Comparison of ENCODE assay signal across 26 mouse cellular contexts in genomic region chr15:75270169-75270568, GRCm38 (mm10). TPM values are rescaled to one million over a fixed set of nuclear protein-coding genes. Genes with fewer than 3 reads are reported as not detected.
A peak's percentile ranks its signal among the peaks of the same experiment; 100 is the strongest.
DNase-seq lines count a peak whose midpoint lies in the region; ATAC-seq and TF ChIP-seq lines count a peak whose summit lies in the region.
"Had no signal": no experiment of that assay in that cellular context is flagged by ENCODE, and none has a peak within 500 bp of the region (broad histone marks: within the 10 kb centered on the region; RNA-seq: fewer than 3 reads in every experiment).

No protein-coding gene starts in this region.

- no peaks in the 10 kb centered on the region for H3K9me3 ChIP-seq in heart, embryonic 15.5 days (replicated peaks)
- H3K9me3 ChIP-seq: embryonic facial prominence, embryonic 12.5 days; forebrain, embryonic 12.5 days; hindbrain, embryonic 13.5 days had no signal

- H3K27me3 ChIP-seq in heart, embryonic 15.5 days = no peaks in the 10 kb centered on the region
- H3K27me3 ChIP-seq in C2C12 (ENCODE audit: control insufficient read depth, insufficient read depth, insufficient read length) = no peaks in the 10 kb centered on the region
- H3K27me3 ChIP-seq: embryonic facial prominence, embryonic 12.5 days; forebrain, embryonic 12.5 days; heart, embryonic 12.5 days; hindbrain, embryonic 13.5 days had no signal

- no peak overlapping the region for H3K4me3 ChIP-seq in heart, embryonic 15.5 days
- no peak overlapping the region for H3K4me3 ChIP-seq in C2C12 (ENCODE audit: insufficient read depth, poor library complexity, severe bottlenecking)
- H3K4me3 ChIP-seq: embryonic facial prominence, embryonic 12.5 days; forebrain, embryonic 12.5 days; gastrocnemius, adult 2 months; heart, embryonic 12.5 days; hindbrain, embryonic 13.5 days had no signal

- no peak for TF ChIP-seq CTCF in C2C12 (IDR thresholded peaks at IDR 0.05; ENCODE audit: control insufficient read depth, insufficient read depth, insufficient read length)

- no peaks in the 10 kb centered on the region for H3K36me3 ChIP-seq in heart, embryonic 15.5 days
- H3K36me3 ChIP-seq in C2C12 (ENCODE audit: control insufficient read depth, insufficient read depth) = no peaks in the 10 kb centered on the region
- H3K36me3 ChIP-seq: embryonic facial prominence, embryonic 12.5 days; forebrain, embryonic 12.5 days; heart, embryonic 12.5 days; hindbrain, embryonic 13.5 days had no signal

- no peak overlapping the region for H3K4me2 ChIP-seq in heart, embryonic 15.5 days
- H3K4me2 ChIP-seq: embryonic facial prominence, embryonic 12.5 days; forebrain, embryonic 12.5 days; heart, embryonic 12.5 days; hindbrain, embryonic 13.5 days had no signal

- H3K9ac ChIP-seq in heart, embryonic 15.5 days = no peak overlapping the region
- H3K9ac ChIP-seq: embryonic facial prominence, embryonic 12.5 days; forebrain, embryonic 12.5 days; forebrain, postnatal 0 days; heart, embryonic 12.5 days; hindbrain, embryonic 13.5 days had no signal

- H3K27ac ChIP-seq in heart, embryonic 15.5 days = no peak overlapping the region
- H3K27ac ChIP-seq: embryonic facial prominence, embryonic 12.5 days; forebrain, embryonic 12.5 days; gastrocnemius, adult 2 months; hindbrain, embryonic 13.5 days; hindbrain, postnatal 0 days had no signal

- no peaks in the 10 kb centered on the region for H3K4me1 ChIP-seq in heart, embryonic 15.5 days (replicated peaks)
- H3K4me1 ChIP-seq: embryonic facial prominence, embryonic 12.5 days; forebrain, embryonic 12.5 days; heart, embryonic 12.5 days; hindbrain, embryonic 13.5 days had no signal

- no peaks in the 10 kb centered on the region for H3K79me3 ChIP-seq in C2C12 (ENCODE audit: low read depth)

- DNase-seq in heart, adult 18-20 months = no peak
- peak; percentile 29 for DNase-seq in ZHBTc4 (ENCODE audit: low read depth, low spot score)
- peak; percentile 20 for DNase-seq in yolk sac, embryonic 10.5 days (ENCODE audit: low spot score)
- DNase-seq in frontal cortex, postnatal 36 days (ENCODE audit: low spot score in 2 of 2) = no peak
- no peak for DNase-seq in adrenal gland, adult 8-10 months
- DNase-seq: adrenal gland, postnatal 14 days; B cell, adult 2 months; cerebellum, adult 11-12 months; cerebellum, adult 9-10 months; cerebellum, postnatal 25 days; forebrain, postnatal 0 days; gastrocnemius, adult 2 months; gastrocnemius, postnatal 25 days; heart, postnatal 4 days had no signal

- H3ac ChIP-seq in C2C12 (ENCODE audit: control insufficient read depth, insufficient read length, low read depth) = no peak overlapping the region

- ATAC-seq in heart, embryonic 15.5 days (replicated peaks; ENCODE audit: insufficient number of reproducible peaks, insufficient read depth, low FRiP score, low read depth) = 0 out of 2 replicates have a peak, but pooled peaks have one; percentile 31
- ATAC-seq: forebrain, postnatal 0 days; hindbrain, postnatal 0 days had no signal

- no peaks in the 10 kb centered on the region for H3K79me2 ChIP-seq in C2C12 (ENCODE audit: control insufficient read depth, insufficient read depth)

TF ChIP-seq in C2C12, 6 proteins besides CTCF, POLR2A, EP300 and RAD21:
- TF ChIP-seq MYOG (IDR thresholded peaks at IDR 0.05; ENCODE audit: control insufficient read depth, extremely low read depth, insufficient read length) (no peak), CEBPB (IDR thresholded peaks at IDR 0.05; ENCODE audit: low read depth) (peak; percentile 38), MYOD1 (IDR thresholded peaks at IDR 0.05; ENCODE audit: control insufficient read depth, insufficient read length, low read depth) (no peak), USF1 (IDR thresholded peaks at IDR 0.05; ENCODE audit: low read depth) (no peak), MAX (IDR thresholded peaks at IDR 0.05) (no peak), FOSL1 (IDR thresholded peaks at IDR 0.05; ENCODE audit: insufficient read depth, low read length, poor library complexity, severe bottlenecking) (no peak)

RNA-seq across cellular contexts. Expression of gene Ly6f, which starts 1.9 kb away (rescaled TPM):
- not detected in 2 replicates for polyA plus RNA-seq in heart, embryonic 15.5 days (2015; fragmentation: Nextera tagmentation; extraction: Ambion mirVana)
- not detected for total RNA-seq in heart, adult 18-20 months (2021)
- polyA plus RNA-seq in C2C12 (2012; fragmentation: generic; extraction: Trizol) = 0.14 TPM
- not detected for total RNA-seq in adrenal gland, adult 8-10 months (2022)
- total RNA-seq: adrenal gland, postnatal 14 days; forebrain, postnatal 0 days; gastrocnemius, adult 2 months; gastrocnemius, postnatal 25 days; granulocyte monocyte progenitor cell, adult 5-6 weeks; heart, postnatal 4 days; hindbrain, postnatal 0 days; MEL had no signal
- polyA plus RNA-seq: cortical plate, adult 2 months; embryonic facial prominence, embryonic 12.5 days; forebrain, embryonic 12.5 days; forebrain, postnatal 0 days; heart, embryonic 12.5 days; heart, postnatal 0 days; hindbrain, embryonic 13.5 days; hindbrain, postnatal 0 days; intestine, embryonic 14.5 days had no signal

RNA-seq across cellular contexts. Expression of gene BC025446, which starts 54.0 kb away (rescaled TPM):
- polyA plus RNA-seq in heart, embryonic 15.5 days (2015; fragmentation: Nextera tagmentation; extraction: Ambion mirVana) = not detected in 2 replicates
- total RNA-seq in heart, adult 18-20 months (2021) = not detected
- polyA plus RNA-seq in C2C12 (2012; fragmentation: generic; extraction: Trizol) = 9.4 TPM
- total RNA-seq in adrenal gland, adult 8-10 months (2022) = under 1 TPM in 1 of 4 experiments, not detected in 3; 0.22 TPM
- total RNA-seq: forebrain, postnatal 0 days; gastrocnemius, adult 2 months; gastrocnemius, postnatal 25 days; granulocyte monocyte progenitor cell, adult 5-6 weeks; heart, postnatal 4 days; hindbrain, postnatal 0 days; MEL had no signal
- polyA plus RNA-seq: cortical plate, adult 2 months; embryonic facial prominence, embryonic 12.5 days; forebrain, embryonic 12.5 days; forebrain, postnatal 0 days; heart, embryonic 12.5 days; heart, postnatal 0 days; hindbrain, embryonic 13.5 days; hindbrain, postnatal 0 days had no signal

Comparison
In these comparisons a context has a peak if more than half of its experiments do, and no peak if none do; other contexts are left out.
1. DNase-seq: peak in ZHBTc4 (single experiment) and yolk sac, embryonic 10.5 days (single experiment); none in heart, adult 18-20 months (0 of 2), frontal cortex, postnatal 36 days (0 of 2) and adrenal gland, adult 8-10 months (single experiment).